Mouse (Mus musculus): ENCODE measurements around the gene Sike1. TPM values are rescaled to one million over a fixed set of nuclear protein-coding genes. Genes with fewer than 3 reads are reported as not detected.

The Sike1 gene
- polyA plus RNA-seq, 1 experiment from 2014 or later = 61.7 TPM

- Histone ChIP-seq H3K9ac (no peak overlapping the region), H3K4me3 (no peak overlapping the region), H3K4me2 (no peak overlapping the region), H3K36me3 (no peaks in the 10 kb centered on the region), H3K27ac (replicated peaks) (no peak overlapping the region), H3K27me3 (no peaks in the 10 kb centered on the region), H3K9me3 (no peaks in the 10 kb centered on the region), H3K4me1 (replicated peaks) (peaks cover 5% of the 10 kb centered on the region)
- ATAC-seq (ENCODE audit: low FRiP score, low read depth) = no peak
- 78% methylated on average over 8 of the region's 8 CpGs for WGBS
Measured at GRCm38 (mm10) chr3:102991041-102991440, 4.5 kb upstream of the Sike1 start.

DNA sequence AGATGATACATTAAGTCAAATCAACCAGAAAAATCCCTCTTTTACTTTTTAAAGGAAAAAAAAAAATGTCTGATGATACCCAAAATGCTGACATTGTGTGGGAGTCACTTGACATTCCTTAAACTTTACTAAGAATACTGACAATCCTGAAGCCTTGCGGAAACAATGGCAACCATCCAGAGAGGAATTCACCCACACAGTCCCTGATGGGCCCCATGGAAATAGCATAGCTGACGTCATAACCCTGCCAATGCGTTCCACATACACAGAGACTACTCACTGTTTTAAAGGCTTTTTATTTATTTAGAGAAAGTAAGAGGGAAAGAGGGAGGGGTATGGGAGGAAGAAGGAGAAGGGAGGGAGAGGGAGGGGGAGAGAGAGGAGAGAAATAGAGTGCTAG, 2.6 kb upstream of the Sike1 start:
- peaks cover 21% of the 10 kb centered on the region for H3K4me1 ChIP-seq (replicated peaks)
- WGBS = 51% methylated on average over 3 of the region's 3 CpGs
- no peak overlapping the region for H3K4me2 ChIP-seq
- H3K9me3 ChIP-seq = no peaks in the 10 kb centered on the region
- H3K9ac ChIP-seq = no peak overlapping the region
- H3K36me3 ChIP-seq = 0 out of 2 replicates have a peak, but pooled peaks cover under 1% of the 10 kb centered on the region
- no peak overlapping the region for H3K27ac ChIP-seq (replicated peaks)
- no peak for ATAC-seq (ENCODE audit: low FRiP score, low read depth)
- no peak overlapping the region for H3K4me3 ChIP-seq
- H3K27me3 ChIP-seq = no peaks in the 10 kb centered on the region

DNA sequence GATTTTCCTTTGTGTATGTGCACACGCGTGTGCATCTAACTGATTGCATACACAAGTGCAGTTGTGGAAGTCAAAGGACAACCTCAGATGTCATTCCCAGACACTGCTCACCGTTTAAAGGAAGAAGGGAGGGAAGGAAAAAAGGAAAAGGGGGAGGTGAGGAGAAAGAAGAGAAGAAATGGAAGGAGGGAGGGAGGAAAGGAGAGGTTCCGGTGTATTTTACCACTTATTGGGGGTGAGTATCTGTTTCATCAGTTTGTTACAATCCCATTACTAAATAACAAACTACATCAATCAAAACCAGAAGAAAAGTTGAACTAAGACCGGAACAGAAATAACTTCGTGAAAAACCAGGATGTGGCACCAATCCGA, 289 bp upstream of the Sike1 start:
- H3K4me1 ChIP-seq (replicated peaks) = peaks cover 21% of the 10 kb centered on the region
- no peaks in the 10 kb centered on the region for H3K9me3 ChIP-seq
- peak overlapping the region; percentile 82 for H3K4me3 ChIP-seq
- peaks cover 23% of the 10 kb centered on the region for H3K36me3 ChIP-seq
- peak overlapping the region; percentile 94 for H3K27ac ChIP-seq (replicated peaks)
- ATAC-seq (ENCODE audit: low FRiP score, low read depth) = peak; percentile 49
- H3K4me2 ChIP-seq = peak overlapping the region; percentile 60
- 48% methylated on average over 7 of the region's 7 CpGs for WGBS
- peak overlapping the region; percentile 91 for H3K9ac ChIP-seq
- no peaks in the 10 kb centered on the region for H3K27me3 ChIP-seq

GRCm38 (mm10) chr3:102997036-102997435, 1.5 kb downstream of the Sike1 start:
- Histone ChIP-seq H3K27ac (replicated peaks) (no peak overlapping the region), H3K4me3 (0 out of 2 replicates have a peak overlapping the region, but pooled peaks have one; percentile 82), H3K27me3 (no peaks in the 10 kb centered on the region), H3K9ac (no peak overlapping the region), H3K36me3 (peaks cover 38% of the 10 kb centered on the region), H3K9me3 (no peaks in the 10 kb centered on the region), H3K4me1 (replicated peaks) (peaks cover 21% of the 10 kb centered on the region), H3K4me2 (peak overlapping the region; percentile 60; the same call in 1 of the 2 replicates)
- no peak for ATAC-seq (ENCODE audit: low FRiP score, low read depth)
- 74% methylated on average over 10 of the region's 10 CpGs for WGBS

- H3K9me3 ChIP-seq = no peaks in the 10 kb centered on the region
- H3K36me3 ChIP-seq = peaks cover 43% of the 10 kb centered on the region
- H3K9ac ChIP-seq = no peak overlapping the region
- peak overlapping the region; percentile 9; the same call in 1 of the 2 replicates for H3K4me2 ChIP-seq
- H3K4me3 ChIP-seq = no peak overlapping the region
- no peaks in the 10 kb centered on the region for H3K27me3 ChIP-seq
- 92% methylated on average over 3 of the region's 3 CpGs for WGBS
- no peak for ATAC-seq (ENCODE audit: low FRiP score, low read depth)
- peaks cover 21% of the 10 kb centered on the region for H3K4me1 ChIP-seq (replicated peaks)
- no peak overlapping the region for H3K27ac ChIP-seq (replicated peaks)
Measured at GRCm38 (mm10) chr3:102997591-102997990, 2.1 kb downstream of the Sike1 start.

DNA sequence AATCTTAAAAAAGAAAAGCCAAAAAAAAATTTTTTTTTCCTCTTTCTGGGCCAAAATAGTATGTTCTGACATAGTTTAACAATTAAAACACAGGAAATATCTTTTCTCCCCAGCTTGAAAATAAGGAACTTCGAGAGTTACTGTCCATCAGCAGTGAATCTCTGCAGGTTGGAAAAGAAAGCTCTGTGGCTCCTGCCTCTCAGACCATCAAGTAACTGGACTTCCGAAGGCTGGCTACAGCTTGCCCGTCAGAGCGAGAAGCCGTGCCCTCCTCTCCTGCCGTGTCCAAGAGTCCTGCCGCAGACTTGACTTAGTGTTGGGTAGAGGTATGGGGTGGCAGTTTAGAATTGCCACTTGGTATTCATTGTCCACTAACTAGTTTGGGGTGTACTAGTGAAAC, 6.1 kb downstream of the Sike1 start:
- 95% methylated on average over 7 of the region's 7 CpGs for WGBS
- Histone ChIP-seq H3K4me3 (no peak overlapping the region), H3K9ac (no peak overlapping the region), H3K27me3 (no peaks in the 10 kb centered on the region), H3K4me1 (replicated peaks) (peaks cover 12% of the 10 kb centered on the region), H3K36me3 (peaks cover 67% of the 10 kb centered on the region), H3K9me3 (no peaks in the 10 kb centered on the region), H3K27ac (replicated peaks) (no peak overlapping the region), H3K4me2 (no peak overlapping the region)
- ATAC-seq (ENCODE audit: low FRiP score, low read depth) = no peak

GRCm38 (mm10) chr3:103017350-103017749, 21.8 kb downstream of the Sike1 start:
- Histone ChIP-seq H3K9me3 (no peaks in the 10 kb centered on the region), H3K9ac (no peak overlapping the region), H3K27me3 (no peaks in the 10 kb centered on the region), H3K4me2 (no peak overlapping the region), H3K27ac (replicated peaks) (no peak overlapping the region), H3K36me3 (no peaks in the 10 kb centered on the region), H3K4me1 (replicated peaks) (peaks cover 14% of the 10 kb centered on the region), H3K4me3 (no peak overlapping the region)
- no peak for ATAC-seq (ENCODE audit: low FRiP score, low read depth)
- 68% methylated on average over 2 of the region's 2 CpGs for WGBS

DNA sequence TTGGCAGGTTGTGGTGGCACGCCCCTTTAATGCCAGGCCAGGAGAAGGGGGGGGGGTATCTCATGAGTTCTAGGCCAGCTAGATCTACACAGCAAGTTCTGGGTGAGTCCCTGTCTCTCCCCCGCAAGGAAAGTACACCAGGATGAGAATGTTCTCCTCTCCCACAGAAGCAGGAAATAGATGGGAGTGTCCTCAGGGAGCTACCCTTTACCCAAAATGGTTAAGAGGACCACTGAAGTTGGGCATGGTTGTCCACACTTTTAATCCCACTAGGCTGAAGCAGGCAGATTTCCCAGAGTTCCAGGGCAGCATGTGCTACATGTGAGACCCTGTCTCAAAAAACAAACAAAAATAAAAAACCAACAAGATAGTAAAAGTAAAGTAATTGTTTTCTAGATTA, 24.0 kb downstream of the Sike1 start:
- Histone ChIP-seq H3K27ac (replicated peaks) (peak overlapping the region; percentile 97), H3K4me3 (peak overlapping the region; percentile 70), H3K27me3 (no peaks in the 10 kb centered on the region), H3K4me2 (peak overlapping the region; percentile 65), H3K4me1 (replicated peaks) (peaks cover 26% of the 10 kb centered on the region), H3K9ac (no peak overlapping the region), H3K36me3 (no peaks in the 10 kb centered on the region), H3K9me3 (no peaks in the 10 kb centered on the region)
- 94% methylated on average over 2 of the region's 2 CpGs for WGBS
- no peak for ATAC-seq (ENCODE audit: low FRiP score, low read depth)

DNA sequence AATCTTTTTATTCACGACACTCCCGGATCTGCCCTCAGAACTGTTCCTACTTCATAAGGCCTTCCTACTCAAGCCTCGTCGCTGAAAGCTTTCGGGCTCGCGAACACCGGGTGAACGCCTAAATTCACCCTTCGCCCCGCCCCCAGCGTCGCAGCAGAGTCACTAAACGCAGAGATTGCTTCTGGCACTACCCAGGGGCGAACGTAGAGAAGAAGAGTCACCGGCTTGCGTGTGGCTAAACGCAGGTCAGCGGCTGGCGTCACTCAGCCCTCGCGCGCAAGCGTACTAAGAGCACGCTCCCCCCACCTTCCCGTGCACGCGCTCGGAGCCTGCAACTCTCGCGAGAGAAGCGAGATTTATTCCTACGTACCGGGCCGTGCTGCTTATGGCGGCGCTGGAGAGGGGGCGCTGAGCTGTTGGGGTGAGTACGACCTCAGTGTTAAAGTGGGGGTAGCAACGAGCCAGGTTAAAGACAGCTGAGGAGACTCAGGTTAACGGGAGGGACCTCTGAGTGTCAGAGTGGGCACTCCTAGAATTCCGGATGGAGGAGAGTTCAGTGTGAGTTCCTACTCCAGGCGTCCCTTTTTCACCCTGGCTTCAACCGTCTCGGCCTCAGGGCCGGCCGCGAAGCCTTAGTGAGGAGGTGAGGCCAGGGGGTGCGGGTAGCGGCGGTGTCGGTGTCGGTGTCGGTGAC, 24.9 kb downstream of the Sike1 start, which contains the start of gene Csde1:
Csde1 (plus strand) TSS at position 178 of the 694 bp plus-strand sequence.
- H3K4me2 ChIP-seq = peak within 1 kb of the TSS; percentile 65
- no peaks in the 10 kb centered on the region for H3K36me3 ChIP-seq
- H3K9me3 ChIP-seq = no peaks in the 10 kb centered on the region
- WGBS = under 1% methylated on average over 55 of the region's 55 CpGs
- H3K27ac ChIP-seq (replicated peaks) = peak within 1 kb of the TSS; percentile 97
- H3K4me3 ChIP-seq = peak within 1 kb of the TSS; percentile 70
- ATAC-seq (ENCODE audit: low FRiP score, low read depth) = peak; percentile 95
- H3K27me3 ChIP-seq = no peaks in the 10 kb centered on the region
- peak within 1 kb of the TSS; percentile 95 for H3K9ac ChIP-seq
- H3K4me1 ChIP-seq (replicated peaks) = peaks cover 26% of the 10 kb centered on the region

DNA sequence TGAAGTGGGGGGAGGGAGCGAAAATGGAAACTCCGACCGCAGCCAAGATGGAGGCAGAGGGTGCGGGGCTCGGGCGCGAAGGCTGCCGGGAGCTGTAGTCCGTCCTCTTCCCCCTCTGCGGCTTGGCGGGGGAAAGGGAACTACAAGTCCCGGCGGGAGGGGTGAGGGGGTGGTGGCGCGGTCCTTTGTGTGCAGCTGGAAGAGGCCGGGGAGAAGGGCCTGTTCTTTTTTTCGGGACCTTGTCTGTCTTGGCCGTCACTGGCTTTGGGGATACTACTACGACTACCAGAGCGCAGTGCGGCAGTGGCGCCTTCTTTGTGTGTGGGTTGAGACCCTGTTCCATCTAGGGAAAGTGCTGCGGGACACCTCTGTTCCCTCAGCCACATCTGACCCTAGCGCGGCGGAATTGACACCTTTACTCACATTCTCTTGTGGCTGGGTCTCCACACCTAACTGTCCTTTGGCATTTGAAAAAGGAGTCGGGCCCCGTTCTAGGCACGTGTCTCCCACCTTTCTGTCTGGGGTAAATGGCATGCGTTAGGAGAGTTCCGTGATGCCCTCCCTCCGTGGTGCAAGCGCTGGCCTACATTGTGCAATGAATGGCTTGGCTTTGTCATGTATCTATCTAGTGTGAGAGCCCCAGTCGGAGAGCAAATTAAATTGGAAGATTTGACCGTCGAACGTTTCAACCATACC, 25.6 kb downstream of the Sike1 start:
- Histone ChIP-seq H3K27ac (replicated peaks) (peak overlapping the region; percentile 97), H3K36me3 (no peaks in the 10 kb centered on the region), H3K4me2 (peak overlapping the region; percentile 65), H3K27me3 (no peaks in the 10 kb centered on the region), H3K9me3 (no peaks in the 10 kb centered on the region), H3K9ac (peak overlapping the region; percentile 95), H3K4me3 (peak overlapping the region; percentile 70), H3K4me1 (replicated peaks) (peaks cover 26% of the 10 kb centered on the region)
- ATAC-seq (ENCODE audit: low FRiP score, low read depth) = peak; percentile 95
- WGBS = under 1% methylated on average over 36 of the region's 37 CpGs

DNA sequence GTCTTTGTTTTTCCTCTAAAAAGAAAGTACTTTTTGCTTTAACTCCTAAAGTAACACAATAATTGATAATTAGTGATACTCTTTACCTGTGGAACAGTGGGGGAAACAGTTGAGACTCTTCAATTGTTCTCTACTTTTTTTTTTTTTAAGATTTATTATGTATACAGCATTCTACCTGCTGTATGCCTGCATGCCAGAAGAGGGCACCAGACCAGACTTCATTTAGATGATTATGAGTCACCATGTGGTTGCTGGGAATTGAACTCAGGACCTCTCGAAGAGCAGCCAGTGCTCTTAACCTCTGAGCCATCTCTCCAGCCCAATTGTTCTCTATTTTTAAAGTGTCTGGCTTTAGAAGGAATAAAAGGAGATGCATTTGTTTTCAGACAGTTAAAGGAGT, 30.7 kb downstream of the Sike1 start:
- H3K4me1 ChIP-seq (replicated peaks) = peaks cover 20% of the 10 kb centered on the region
- H3K9me3 ChIP-seq = no peaks in the 10 kb centered on the region
- WGBS = 98% methylated on average over 1 of the region's 1 CpGs
- no peak overlapping the region for H3K27ac ChIP-seq (replicated peaks)
- peaks cover 20% of the 10 kb centered on the region for H3K36me3 ChIP-seq
- no peaks in the 10 kb centered on the region for H3K27me3 ChIP-seq
- no peak overlapping the region for H3K9ac ChIP-seq
- no peak overlapping the region for H3K4me2 ChIP-seq
- ATAC-seq (ENCODE audit: low FRiP score, low read depth) = no peak
- no peak overlapping the region for H3K4me3 ChIP-seq

DNA sequence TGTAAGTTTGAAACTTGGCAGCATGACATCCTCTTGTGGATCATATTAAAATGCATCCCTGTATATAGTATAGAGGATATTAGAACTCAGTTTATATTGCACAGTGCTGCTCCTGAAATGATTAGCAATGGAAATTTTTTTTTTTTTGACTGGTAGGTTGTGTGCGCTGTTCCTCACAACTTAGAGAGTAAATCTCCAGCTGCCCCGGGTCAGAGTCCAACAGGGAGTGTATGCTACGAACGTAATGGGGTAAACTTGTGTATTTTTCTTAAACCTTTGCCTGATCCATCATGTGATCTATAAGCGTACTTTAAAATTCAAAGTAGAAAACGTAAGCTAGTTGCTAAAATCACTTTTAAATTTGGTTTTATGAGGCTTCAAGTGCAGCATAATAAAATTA, 44.8 kb downstream of the Sike1 start:
- ATAC-seq (ENCODE audit: low FRiP score, low read depth) = no peak
- H3K9me3 ChIP-seq = no peaks in the 10 kb centered on the region
- no peaks in the 10 kb centered on the region for H3K27me3 ChIP-seq
- H3K36me3 ChIP-seq = peaks cover 42% of the 10 kb centered on the region
- no peak overlapping the region for H3K9ac ChIP-seq
- H3K27ac ChIP-seq (replicated peaks) = no peak overlapping the region
- WGBS = 95% methylated on average over 6 of the region's 6 CpGs
- H3K4me1 ChIP-seq (replicated peaks) = no peaks in the 10 kb centered on the region
- H3K4me2 ChIP-seq = no peak overlapping the region
- H3K4me3 ChIP-seq = no peak overlapping the region

Measured in hindbrain, embryonic 15.5 days (tissue).